Mouse (Mus musculus): Measurements from ENCODE around the gene Ift57.

Ift57 gene

GRCm38 (mm10) chr16:49796271-49796670 is 97.2 kb downstream of the Ift57 start:
- DNase-seq, result no peak

DNA sequence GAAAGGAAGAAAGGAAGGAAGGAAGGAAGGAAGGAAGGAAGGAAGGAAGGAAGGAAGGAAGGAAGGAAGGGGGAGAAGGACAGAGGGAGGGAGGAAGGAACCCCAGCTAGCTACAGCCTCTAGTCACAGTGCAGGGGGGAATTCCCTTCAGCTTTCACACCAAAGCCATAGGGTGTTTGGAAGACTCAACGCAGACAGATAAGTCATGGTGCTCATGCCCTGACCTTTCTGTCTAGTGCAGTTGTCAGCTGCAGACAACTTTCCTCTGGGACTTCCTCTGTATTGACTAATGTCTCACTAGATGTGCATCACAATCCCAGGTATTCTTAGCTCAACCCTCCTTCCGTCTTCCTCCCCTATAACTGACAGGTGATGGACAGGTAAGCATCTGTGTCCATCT is 97.9 kb downstream of the Ift57 start:
- no peak for DNase-seq

DNA sequence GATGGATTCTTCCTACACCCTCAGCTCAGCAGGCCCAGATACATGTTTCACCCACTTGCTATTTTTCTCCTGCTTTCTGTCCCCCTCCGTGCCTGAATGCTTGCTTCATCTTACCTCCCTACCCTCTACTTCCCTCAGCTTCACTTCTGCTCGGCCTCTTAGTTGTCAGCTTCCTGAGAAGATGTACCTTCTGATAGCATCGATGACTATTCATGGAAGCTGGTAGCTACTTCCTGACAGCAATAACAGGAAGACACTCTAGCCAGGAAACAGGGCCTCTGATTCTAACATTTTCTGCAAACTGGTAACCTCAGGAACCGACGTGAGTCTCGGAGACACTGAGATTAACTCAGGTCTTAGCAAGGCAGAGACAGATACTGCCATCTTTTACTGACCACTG is 99.8 kb downstream of the Ift57 start:
- no peak for DNase-seq

DNA sequence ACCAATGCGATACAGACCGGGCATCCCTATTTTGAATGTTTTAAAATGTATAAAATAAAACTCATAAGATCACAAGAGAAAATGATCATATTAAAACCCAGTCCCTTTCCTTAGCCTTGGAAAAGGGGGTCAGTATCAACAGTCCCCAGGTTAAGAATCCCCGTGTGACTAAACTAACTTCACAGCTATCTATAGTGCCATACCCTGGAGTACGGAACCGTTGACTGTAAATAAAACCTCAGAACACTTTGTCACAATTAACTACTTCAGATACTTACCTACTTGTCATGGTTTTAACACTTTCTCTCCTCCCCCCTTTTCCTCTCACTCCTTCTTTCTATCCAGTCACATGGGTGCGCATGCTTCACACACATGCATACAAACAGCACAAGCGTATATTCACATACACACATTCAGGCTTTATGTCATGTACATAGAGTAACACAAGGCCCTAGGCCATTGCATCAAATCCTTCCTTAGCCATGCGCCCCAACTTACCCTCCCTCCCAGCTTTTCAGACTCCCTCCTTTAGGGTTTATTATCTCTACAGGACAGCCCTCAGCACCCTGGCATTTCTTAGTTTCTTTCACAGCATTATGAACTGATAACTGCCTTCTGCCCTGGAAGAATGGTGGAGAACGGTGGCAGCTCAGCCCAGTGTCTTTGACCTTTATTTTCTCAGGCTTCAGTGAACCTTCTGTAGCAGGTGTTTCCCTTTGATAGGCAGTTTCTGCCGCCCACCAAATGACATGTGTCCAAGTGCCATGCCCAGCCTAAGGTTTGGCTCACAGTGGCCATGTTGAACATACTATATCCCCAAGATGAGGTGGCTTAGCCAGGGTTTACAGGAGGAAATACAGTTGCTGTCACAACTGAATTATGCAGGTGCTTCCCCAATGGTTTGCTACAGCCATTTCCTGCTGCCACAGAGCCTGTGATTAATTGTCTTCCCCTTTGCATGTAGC is 100.8 kb downstream of the Ift57 start, which contains the start of gene Cd47:
Gene Cd47 (plus strand): TSS at position 937 of the 965 bp plus-strand sequence.
- DNase-seq, result no peak

DNA sequence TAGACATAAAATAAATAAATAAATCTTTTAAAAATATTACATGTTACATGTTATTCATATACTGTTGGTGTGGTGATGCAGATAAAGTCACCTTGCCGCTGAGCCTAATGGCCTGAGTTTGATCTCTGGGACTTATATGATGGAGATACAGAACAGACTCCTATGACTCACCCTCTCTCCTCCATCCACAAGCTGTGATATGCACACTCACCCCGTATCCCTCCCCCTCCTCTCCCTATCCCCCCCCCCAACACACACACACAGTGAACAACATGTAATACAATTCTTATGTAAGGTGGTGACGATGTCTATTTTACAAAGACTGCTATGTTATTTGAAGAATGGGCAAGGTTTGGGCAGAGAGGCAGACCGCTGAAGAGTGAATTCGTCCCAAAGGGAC is 102.0 kb downstream of the Ift57 start:
- no peak for DNase-seq

- DNase-seq, result no peak
Measured at GRCm38 (mm10) chr16:49801399-49801798, 102.4 kb downstream of the Ift57 start.

- no peak for DNase-seq
Measured at GRCm38 (mm10) chr16:49802993-49803392, 104.0 kb downstream of the Ift57 start.

- peak; percentile 90 for DNase-seq
Measured at GRCm38 (mm10) chr16:49803932-49804461, 105.0 kb downstream of the Ift57 start.

DNA sequence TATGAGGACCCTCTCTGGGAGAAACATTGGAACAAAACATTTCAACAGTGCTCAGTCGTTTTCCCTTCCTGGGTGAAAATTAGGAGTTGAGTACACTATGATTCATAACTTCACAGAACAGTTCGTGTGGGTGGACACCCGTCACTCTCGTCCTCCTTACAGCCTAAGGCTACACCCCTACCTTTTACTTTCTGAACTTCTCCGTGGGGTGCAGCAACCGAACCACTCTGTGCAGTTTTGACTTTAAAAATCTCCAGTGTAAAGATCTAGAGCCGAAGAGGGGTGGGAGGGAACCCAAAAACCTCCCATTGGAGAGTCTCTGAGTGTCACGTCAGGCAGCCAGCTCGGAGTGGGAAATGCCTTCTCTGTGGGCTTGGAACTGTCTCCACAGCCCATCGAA is 107.9 kb downstream of the Ift57 start:
- DNase-seq, result no peak

GRCm38 (mm10) chr16:49807419-49807841 is 108.4 kb downstream of the Ift57 start:
- no peak for DNase-seq

- DNase-seq, result no peak
Measured at GRCm38 (mm10) chr16:49807862-49808430, 108.9 kb downstream of the Ift57 start.

- DNase-seq, result no peak
Measured at GRCm38 (mm10) chr16:49811897-49812296, 112.9 kb downstream of the Ift57 start.

- no peak for DNase-seq
Measured at GRCm38 (mm10) chr16:49812821-49813616, 114.0 kb downstream of the Ift57 start.

DNA sequence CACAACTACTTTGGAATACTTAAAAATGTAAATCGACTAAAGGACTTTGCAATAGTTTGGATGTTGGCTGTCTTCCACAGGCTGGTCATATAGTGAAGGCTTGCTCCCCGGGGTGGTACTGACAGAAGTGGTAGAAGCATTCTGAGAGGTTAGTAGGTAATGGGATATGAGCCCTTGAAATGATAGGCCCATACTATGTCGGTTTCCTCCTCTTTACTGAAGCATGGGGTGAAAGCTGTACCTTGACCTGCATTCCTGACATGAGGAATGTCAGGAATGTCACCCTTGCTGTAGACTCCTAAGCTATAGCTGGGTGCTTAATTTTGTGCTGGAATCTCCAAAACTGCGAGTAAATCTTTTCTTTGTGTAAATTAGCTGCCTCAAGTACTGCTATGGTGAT is 115.4 kb downstream of the Ift57 start:
- DNase-seq, result no peak
